Mouse (Mus musculus) naive thymus-derived CD4-positive, alpha-beta T cell, adult 2 months (primary cell): ENCODE results near the gene Sval1.

Experiments
- DNase-seq: peaks from one replicate; pipeline ENCODE4 v3.0.0-alpha.2; 2011; ENCODE audit warnings: low read depth

Sval1 gene

DNA sequence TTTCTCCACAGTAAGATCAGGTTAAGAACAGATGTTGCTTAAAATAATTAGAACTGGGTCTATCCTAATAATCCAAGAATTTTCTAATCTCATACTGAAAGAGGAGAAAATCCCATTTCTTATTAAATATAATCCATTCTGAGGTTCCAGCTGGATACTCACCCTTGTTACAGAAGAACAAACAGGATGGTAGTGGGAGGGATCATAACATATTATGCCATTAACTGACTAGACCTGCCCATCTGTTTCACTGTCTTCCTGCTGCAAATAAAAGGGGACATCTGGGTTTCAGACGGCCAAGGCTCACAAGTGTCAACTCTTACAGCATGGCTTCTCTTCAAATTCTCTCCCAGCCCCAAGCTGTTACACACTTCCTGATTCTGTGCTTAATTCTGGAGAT, at the start of gene Sval1:
TSS of gene Sval1 (plus strand) at position 301 of the 400 bp plus-strand sequence.
- no peak for DNase-seq

DNA sequence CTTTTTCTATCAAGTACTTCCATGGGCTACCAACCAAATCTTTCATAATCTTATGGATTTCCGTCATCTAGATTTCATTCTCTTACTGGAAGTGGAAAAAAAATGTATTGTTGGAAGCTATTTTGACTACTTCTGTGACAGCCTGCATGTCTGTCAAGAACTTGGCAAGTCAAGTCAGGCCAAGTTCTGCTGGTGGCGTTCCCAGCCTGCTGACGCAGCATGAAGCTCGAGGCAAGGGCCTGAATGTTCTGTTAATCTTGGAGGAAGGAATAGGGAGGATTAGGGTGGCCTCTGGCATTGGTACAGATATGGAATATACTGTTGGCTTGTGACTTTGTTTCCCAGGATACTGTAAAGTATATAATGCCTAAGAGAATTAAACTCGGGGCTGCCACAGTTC, 39.8 kb upstream of the Sval1 start:
- DNase-seq = no peak

DNA sequence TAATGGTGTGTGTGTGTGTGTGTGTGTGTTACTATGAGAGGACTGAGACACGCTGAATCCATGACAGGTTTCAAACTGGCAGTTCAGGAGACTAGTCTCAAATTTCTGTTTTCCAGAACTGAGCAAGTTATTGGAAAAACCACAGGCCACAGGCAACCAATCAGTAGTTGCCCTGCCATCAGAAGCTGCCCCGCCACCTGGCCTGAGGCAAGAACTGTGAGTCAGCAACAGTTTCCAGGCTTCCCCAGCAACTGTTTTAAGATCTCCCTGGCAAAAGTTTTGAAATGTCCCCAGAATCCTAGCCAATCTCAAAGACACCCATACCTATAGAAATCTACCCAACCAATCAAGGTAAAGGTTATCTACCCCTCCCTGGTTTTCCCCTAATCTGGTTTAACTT, 36.5 kb upstream of the Sval1 start:
- no peak for DNase-seq

DNA sequence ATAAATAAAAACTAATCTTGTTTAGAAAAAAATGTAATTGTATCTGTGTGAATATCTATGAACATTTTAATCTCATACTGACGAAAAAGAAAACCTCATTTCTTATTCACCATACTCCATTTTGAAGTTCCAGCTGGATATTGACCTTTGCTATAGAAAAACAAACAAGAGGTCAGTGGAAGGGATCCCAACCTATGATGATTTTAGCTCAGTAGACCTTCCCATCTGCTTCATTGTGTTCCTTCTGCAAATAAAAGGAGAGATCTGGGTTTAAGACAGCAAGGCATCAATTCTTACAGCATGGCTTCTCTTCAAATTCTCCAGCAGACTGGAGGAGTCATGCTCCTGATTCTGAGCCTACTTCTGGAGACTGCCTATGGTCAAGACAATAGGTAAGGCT, 16.4 kb downstream of the Sval1 start, which contains the start of gene Sval3:
TSS of gene Sval3 (plus strand) at position 301 of the 400 bp plus-strand sequence.
- no peak for DNase-seq
